Mouse (Mus musculus): ENCODE results near the gene Hist1h2bh. TPM values are rescaled to one million over a fixed set of nuclear protein-coding genes. Genes with fewer than 3 reads are reported as not detected.

Gene Hist1h2bh
- polyA plus RNA-seq, 1 experiment: 1.2 TPM

GRCm38 (mm10) chr13:23526312-23526711 lies 16.9 kb downstream of the Hist1h2bh start:
- Histone ChIP-seq H3ac (ENCODE audit: control insufficient read depth, insufficient read length, low read depth) (peak overlapping the region; percentile 36), H3K36me3 (ENCODE audit: control insufficient read depth, insufficient read depth) (no peaks in the 10 kb centered on the region)
- TF ChIP-seq MYOG (IDR thresholded peaks at IDR 0.05; ENCODE audit: control insufficient read depth, extremely low read depth, insufficient read length) (no peak), FOSL1 (IDR thresholded peaks at IDR 0.05; ENCODE audit: insufficient read depth, low read length, poor library complexity, severe bottlenecking) (no peak), USF1 (IDR thresholded peaks at IDR 0.05; ENCODE audit: low read depth) (peak; percentile 86), MAX (IDR thresholded peaks at IDR 0.05) (peak; percentile 15), MYOD1 (IDR thresholded peaks at IDR 0.05; ENCODE audit: control insufficient read depth, insufficient read length, low read depth) (no peak), CEBPB (IDR thresholded peaks at IDR 0.05; ENCODE audit: low read depth) (peak; percentile 7), CTCF (IDR thresholded peaks at IDR 0.05; ENCODE audit: control insufficient read depth, insufficient read depth, insufficient read length) (no peak)

GRCm38 (mm10) chr13:23525901-23526300 lies 17.3 kb downstream of the Hist1h2bh start:
- TF ChIP-seq MAX (IDR thresholded peaks at IDR 0.05) (no peak), CEBPB (IDR thresholded peaks at IDR 0.05; ENCODE audit: low read depth) (no peak), MYOG (IDR thresholded peaks at IDR 0.05; ENCODE audit: control insufficient read depth, extremely low read depth, insufficient read length) (no peak), CTCF (IDR thresholded peaks at IDR 0.05; ENCODE audit: control insufficient read depth, insufficient read depth, insufficient read length) (no peak), USF1 (IDR thresholded peaks at IDR 0.05; ENCODE audit: low read depth) (no peak), FOSL1 (IDR thresholded peaks at IDR 0.05; ENCODE audit: insufficient read depth, low read length, poor library complexity, severe bottlenecking) (no peak), MYOD1 (IDR thresholded peaks at IDR 0.05; ENCODE audit: control insufficient read depth, insufficient read length, low read depth) (no peak)
- Histone ChIP-seq H3K4me3 (ENCODE audit: insufficient read depth, poor library complexity, severe bottlenecking) (peak overlapping the region; percentile 8), H3ac (ENCODE audit: control insufficient read depth, insufficient read length, low read depth) (no peak overlapping the region), H3K79me3 (ENCODE audit: low read depth) (no peaks in the 10 kb centered on the region), H3K36me3 (ENCODE audit: control insufficient read depth, insufficient read depth) (no peaks in the 10 kb centered on the region), H3K27me3 (ENCODE audit: control insufficient read depth, insufficient read depth, insufficient read length) (no peaks in the 10 kb centered on the region), H3K79me2 (ENCODE audit: control insufficient read depth, insufficient read depth) (no peaks in the 10 kb centered on the region)

More at GRCm38 (mm10) chr13:23526312-23526711, 16.9 kb downstream of the Hist1h2bh start:
- H3K4me3 ChIP-seq (ENCODE audit: insufficient read depth, poor library complexity, severe bottlenecking): peak overlapping the region; percentile 8
- H3K79me2 ChIP-seq (ENCODE audit: control insufficient read depth, insufficient read depth): no peaks in the 10 kb centered on the region
- no peaks in the 10 kb centered on the region for H3K79me3 ChIP-seq (ENCODE audit: low read depth)
- no peaks in the 10 kb centered on the region for H3K27me3 ChIP-seq (ENCODE audit: control insufficient read depth, insufficient read depth, insufficient read length)

GRCm38 (mm10) chr13:23524654-23525053 lies 18.5 kb downstream of the Hist1h2bh start:
- Histone ChIP-seq H3K79me3 (ENCODE audit: low read depth) (no peaks in the 10 kb centered on the region), H3K4me3 (ENCODE audit: insufficient read depth, poor library complexity, severe bottlenecking) (no peak overlapping the region), H3K79me2 (ENCODE audit: control insufficient read depth, insufficient read depth) (no peaks in the 10 kb centered on the region), H3K36me3 (ENCODE audit: control insufficient read depth, insufficient read depth) (no peaks in the 10 kb centered on the region), H3K27me3 (ENCODE audit: control insufficient read depth, insufficient read depth, insufficient read length) (no peaks in the 10 kb centered on the region), H3ac (ENCODE audit: control insufficient read depth, insufficient read length, low read depth) (no peak overlapping the region)
- peak; percentile 53 for TF ChIP-seq CTCF (IDR thresholded peaks at IDR 0.05; ENCODE audit: control insufficient read depth, insufficient read depth, insufficient read length)
- no peak for TF ChIP-seq MYOD1 (IDR thresholded peaks at IDR 0.05; ENCODE audit: control insufficient read depth, insufficient read length, low read depth)
- TF ChIP-seq MAX (IDR thresholded peaks at IDR 0.05): no peak

- Histone ChIP-seq H3K79me2 (ENCODE audit: control insufficient read depth, insufficient read depth) (no peaks in the 10 kb centered on the region), H3K4me3 (ENCODE audit: insufficient read depth, poor library complexity, severe bottlenecking) (no peak overlapping the region), H3K36me3 (ENCODE audit: control insufficient read depth, insufficient read depth) (no peaks in the 10 kb centered on the region), H3ac (ENCODE audit: control insufficient read depth, insufficient read length, low read depth) (peak overlapping the region; percentile 25), H3K79me3 (ENCODE audit: low read depth) (no peaks in the 10 kb centered on the region), H3K27me3 (ENCODE audit: control insufficient read depth, insufficient read depth, insufficient read length) (no peaks in the 10 kb centered on the region)
- no peak for TF ChIP-seq USF1 (IDR thresholded peaks at IDR 0.05; ENCODE audit: low read depth)
- no peak for TF ChIP-seq CTCF (IDR thresholded peaks at IDR 0.05; ENCODE audit: control insufficient read depth, insufficient read depth, insufficient read length)
- TF ChIP-seq MAX (IDR thresholded peaks at IDR 0.05): no peak
- no peak for TF ChIP-seq MYOD1 (IDR thresholded peaks at IDR 0.05; ENCODE audit: control insufficient read depth, insufficient read length, low read depth)
- TF ChIP-seq FOSL1 (IDR thresholded peaks at IDR 0.05; ENCODE audit: insufficient read depth, low read length, poor library complexity, severe bottlenecking): no peak
- no peak for TF ChIP-seq MYOG (IDR thresholded peaks at IDR 0.05; ENCODE audit: control insufficient read depth, extremely low read depth, insufficient read length)
- no peak for TF ChIP-seq CEBPB (IDR thresholded peaks at IDR 0.05; ENCODE audit: low read depth)
These were observed 19.2 kb downstream of the Hist1h2bh start for GRCm38 (mm10) chr13:23523976-23524375.

- H3ac ChIP-seq (ENCODE audit: control insufficient read depth, insufficient read length, low read depth): no peak overlapping the region
- TF ChIP-seq FOSL1 (IDR thresholded peaks at IDR 0.05; ENCODE audit: insufficient read depth, low read length, poor library complexity, severe bottlenecking) (no peak), CEBPB (IDR thresholded peaks at IDR 0.05; ENCODE audit: low read depth) (no peak), MYOG (IDR thresholded peaks at IDR 0.05; ENCODE audit: control insufficient read depth, extremely low read depth, insufficient read length) (no peak), MYOD1 (IDR thresholded peaks at IDR 0.05; ENCODE audit: control insufficient read depth, insufficient read length, low read depth) (no peak), USF1 (IDR thresholded peaks at IDR 0.05; ENCODE audit: low read depth) (no peak), MAX (IDR thresholded peaks at IDR 0.05) (no peak), CTCF (IDR thresholded peaks at IDR 0.05; ENCODE audit: control insufficient read depth, insufficient read depth, insufficient read length) (no peak)
- no peaks in the 10 kb centered on the region for H3K36me3 ChIP-seq (ENCODE audit: control insufficient read depth, insufficient read depth)
- H3K79me2 ChIP-seq (ENCODE audit: control insufficient read depth, insufficient read depth): no peaks in the 10 kb centered on the region
- H3K27me3 ChIP-seq (ENCODE audit: control insufficient read depth, insufficient read depth, insufficient read length): no peaks in the 10 kb centered on the region
- H3K4me3 ChIP-seq (ENCODE audit: insufficient read depth, poor library complexity, severe bottlenecking): no peak overlapping the region
- no peaks in the 10 kb centered on the region for H3K79me3 ChIP-seq (ENCODE audit: low read depth)
These were observed 21.5 kb downstream of the Hist1h2bh start for GRCm38 (mm10) chr13:23521703-23522102.

GRCm38 (mm10) chr13:23519416-23519815 lies 23.8 kb downstream of the Hist1h2bh start:
- Histone ChIP-seq H3K79me3 (ENCODE audit: low read depth) (no peaks in the 10 kb centered on the region), H3K79me2 (ENCODE audit: control insufficient read depth, insufficient read depth) (no peaks in the 10 kb centered on the region), H3K36me3 (ENCODE audit: control insufficient read depth, insufficient read depth) (no peaks in the 10 kb centered on the region), H3K4me3 (ENCODE audit: insufficient read depth, poor library complexity, severe bottlenecking) (peak overlapping the region; percentile 33), H3K27me3 (ENCODE audit: control insufficient read depth, insufficient read depth, insufficient read length) (no peaks in the 10 kb centered on the region), H3ac (ENCODE audit: control insufficient read depth, insufficient read length, low read depth) (no peak overlapping the region)
- TF ChIP-seq USF1 (IDR thresholded peaks at IDR 0.05; ENCODE audit: low read depth) (no peak), CEBPB (IDR thresholded peaks at IDR 0.05; ENCODE audit: low read depth) (peak; percentile 26)

Data from C2C12 (cell line).